Comparison of ENCODE assay signal across 8 mouse cellular contexts in the genomic region with DNA sequence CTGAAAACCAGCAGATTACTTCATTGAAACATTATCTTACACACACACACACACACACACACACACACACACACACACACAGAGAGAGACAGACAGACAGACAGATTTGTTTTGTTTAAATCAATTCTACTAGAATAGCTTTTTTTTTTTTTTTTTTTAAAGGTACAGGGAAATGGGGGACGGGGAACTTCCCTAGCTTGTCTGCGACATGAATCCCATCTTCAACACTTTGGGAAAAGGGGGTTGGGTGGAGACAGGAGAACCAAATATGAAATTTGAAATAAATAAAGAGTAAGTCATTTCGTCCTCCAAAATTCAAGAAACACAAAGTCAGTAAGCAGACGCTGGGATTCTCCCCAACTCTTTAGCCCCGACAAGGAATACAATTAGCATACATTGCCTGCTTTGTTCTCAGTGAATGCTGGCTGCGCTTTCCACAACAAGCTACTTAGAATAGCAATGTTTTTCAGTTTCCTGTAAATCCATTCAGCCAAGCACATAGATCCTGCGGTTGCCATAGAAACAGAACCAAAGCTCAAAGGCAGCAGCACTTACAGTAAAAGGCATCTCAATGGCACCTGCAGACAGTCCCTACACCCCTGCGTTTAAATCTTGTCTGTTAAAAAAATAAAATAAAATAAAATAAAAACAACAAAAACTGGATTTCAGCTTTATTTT.
A peak's percentile ranks its signal among the peaks of the same experiment; 100 is the strongest.
DNase-seq lines count a peak whose midpoint lies in the region; ATAC-seq lines count a peak whose summit lies in the region.
"Had no signal": no experiment of that assay in that cellular context is flagged by ENCODE, and none has a peak within 500 bp of the region (broad histone marks: within the 10 kb centered on the region; RNA-seq: fewer than 3 reads in every experiment).

No protein-coding gene starts in this region.

- ATAC-seq in forebrain, embryonic 14.5 days, result peak; percentile 90
- ATAC-seq in midbrain, embryonic 12.5 days (ENCODE audit: low FRiP score, low read depth), result peak; percentile 77

- H3K27ac ChIP-seq in forebrain, embryonic 14.5 days (ENCODE audit: low read depth, low read length), result peak overlapping the region; percentile 87
- peak overlapping the region; percentile 64 for H3K27ac ChIP-seq in midbrain, embryonic 12.5 days (replicated peaks)
- H3K27ac ChIP-seq: liver, embryonic 13.5 days had no signal

- DNase-seq in thymus, postnatal 0 days (ENCODE audit: low spot score), result peak; percentile 77
- DNase-seq in thymus, adult 18-20 months, result no peak
- peak; percentile 95 for DNase-seq in forebrain, embryonic 14.5 days (ENCODE audit: low spot score)
- no peak for DNase-seq in spleen, postnatal 10 days (ENCODE audit: low spot score in 2 of 2)
- no peak for DNase-seq in lung, adult 18-20 months
- DNase-seq in kidney, postnatal 25 days, result no peak
- DNase-seq: liver, embryonic 13.5 days had no signal

- H3K9ac ChIP-seq in forebrain, embryonic 14.5 days (ENCODE audit: low read length), result peak overlapping the region; percentile 49
- H3K9ac ChIP-seq in midbrain, embryonic 12.5 days (replicated peaks), result no peak overlapping the region; the same call in 1 of the 2 replicates
- H3K9ac ChIP-seq: liver, embryonic 13.5 days had no signal

- H3K4me3 ChIP-seq in forebrain, embryonic 14.5 days (ENCODE audit: low read depth, low read length), result peak overlapping the region; percentile 10; the same call in 1 of the 2 replicates
- peak overlapping the region; percentile 17; the same call in 1 of the 2 replicates for H3K4me3 ChIP-seq in midbrain, embryonic 12.5 days
- H3K4me3 ChIP-seq: liver, embryonic 13.5 days had no signal

- no peaks in the 10 kb centered on the region for H3K36me3 ChIP-seq in forebrain, embryonic 14.5 days (ENCODE audit: control insufficient read depth, insufficient read depth, low read length)
- H3K36me3 ChIP-seq in midbrain, embryonic 12.5 days, result no peaks in the 10 kb centered on the region
- H3K36me3 ChIP-seq: liver, embryonic 13.5 days had no signal

- H3K4me1 ChIP-seq in forebrain, embryonic 14.5 days (ENCODE audit: control insufficient read depth, insufficient read depth, low read length), result peaks cover 29% of the 10 kb centered on the region
- H3K4me1 ChIP-seq in midbrain, embryonic 12.5 days, result peaks cover 33% of the 10 kb centered on the region
- H3K4me1 ChIP-seq: liver, embryonic 13.5 days had no signal

- H3K27me3 ChIP-seq in forebrain, embryonic 14.5 days (replicated peaks; ENCODE audit: control insufficient read depth, insufficient read depth, low read length), result no peaks in the 10 kb centered on the region
- H3K27me3 ChIP-seq in midbrain, embryonic 12.5 days, result no peaks in the 10 kb centered on the region
- H3K27me3 ChIP-seq: liver, embryonic 13.5 days had no signal

- H3K4me2 ChIP-seq in forebrain, embryonic 14.5 days (ENCODE audit: low read length), result peak overlapping the region; percentile 50
- peak overlapping the region; percentile 49 for H3K4me2 ChIP-seq in midbrain, embryonic 12.5 days (replicated peaks)
- H3K4me2 ChIP-seq: liver, embryonic 13.5 days had no signal

- under 1% methylated on average over 8 of the region's 8 CpGs for WGBS in forebrain, embryonic 14.5 days
- 5% methylated on average over 8 of the region's 8 CpGs for WGBS in midbrain, embryonic 12.5 days

- H3K9me3 ChIP-seq in forebrain, embryonic 14.5 days (replicated peaks; ENCODE audit: control insufficient read depth, low read length), result no peaks in the 10 kb centered on the region
- H3K9me3 ChIP-seq in midbrain, embryonic 12.5 days, result no peaks in the 10 kb centered on the region
- H3K9me3 ChIP-seq: liver, embryonic 13.5 days had no signal

Comparison
In these comparisons a context has a peak if more than half of its experiments do, and no peak if none do; other contexts are left out.
1. DNase-seq: peak in thymus, postnatal 0 days (single experiment) and forebrain, embryonic 14.5 days (single experiment); none in thymus, adult 18-20 months (0 of 2), spleen, postnatal 10 days (0 of 2), lung, adult 18-20 months (0 of 2) and kidney, postnatal 25 days (0 of 2).